Mouse (Mus musculus): ENCODE data around the gene St7.

DNA sequence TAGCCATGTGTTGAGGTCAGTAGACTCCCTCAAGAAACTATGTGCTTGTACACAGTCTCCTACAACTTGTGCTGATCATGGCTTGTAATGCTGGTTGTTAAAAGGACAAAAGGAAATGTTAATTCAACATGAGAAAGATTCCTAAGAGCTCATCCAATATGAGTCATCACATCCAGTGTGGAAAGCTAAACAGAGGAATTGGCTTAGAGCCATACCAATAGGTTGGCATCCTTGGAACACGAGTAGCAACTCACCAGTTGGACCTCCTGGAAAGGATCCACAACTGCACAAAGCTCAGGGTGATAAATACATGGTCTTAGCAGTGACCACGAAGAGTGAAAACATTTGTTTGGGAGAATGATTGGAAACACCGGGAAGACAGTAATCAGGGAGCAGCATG, 230.6 kb downstream of the St7 start:
- TF ChIP-seq EP300 (IDR thresholded peaks at IDR 0.05; ENCODE audit: low read depth): no peak
- no peak for TF ChIP-seq CTCF (IDR thresholded peaks at IDR 0.05; ENCODE audit: low read depth)

Data from heart, postnatal 0 days (tissue).